9 mouse cellular contexts compared by ENCODE assay signal in the genomic region with DNA sequence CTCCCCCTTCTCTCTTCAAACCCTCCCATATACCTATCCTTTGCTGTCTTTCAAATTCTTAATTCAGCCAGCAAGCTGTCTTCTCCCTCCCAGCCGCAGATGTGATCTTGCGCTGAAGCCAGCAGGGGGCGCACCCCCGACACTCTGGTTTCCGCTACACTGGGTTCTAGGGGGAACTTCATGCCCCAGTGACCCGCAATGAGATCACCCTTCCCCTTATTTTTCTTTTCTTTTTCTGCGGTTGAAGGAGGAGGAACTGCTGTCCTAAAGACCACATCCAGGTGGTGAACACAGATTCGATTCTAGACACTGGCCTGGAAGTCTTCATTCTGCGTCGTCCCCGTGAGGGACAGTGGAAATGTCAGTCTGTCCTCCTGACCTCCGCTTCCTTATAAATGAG. TPM values are rescaled to one million over a fixed set of nuclear protein-coding genes. Genes with fewer than 3 reads are reported as not detected.
DNase-seq lines count a peak whose midpoint lies in the region; TF ChIP-seq lines count a peak whose summit lies in the region.
"Had no signal": no experiment of that assay in that cellular context is flagged by ENCODE, and none has a peak within 500 bp of the region (broad histone marks: within the 10 kb centered on the region; RNA-seq: fewer than 3 reads in every experiment).

No protein-coding gene starts in this region.

- no peaks in the 10 kb centered on the region for H3K36me3 ChIP-seq in megakaryocyte, embryonic 14.5 days (replicated peaks; ENCODE audit: low read length)
- H3K36me3 ChIP-seq in testis, adult 2 months (ENCODE audit: control insufficient read depth, insufficient read depth, low read length) = no peaks in the 10 kb centered on the region
- H3K36me3 ChIP-seq: limb, embryonic 13.5 days had no signal

- peak; percentile 41 to 56 for DNase-seq in cerebellum, postnatal 14 days
- no peak for DNase-seq in cerebellum, adult 9-11 months
- DNase-seq in 3T3-L1 (ENCODE audit: low read depth, low spot score) = peak; percentile 24
- peak; percentile 75 for DNase-seq in adrenal gland, postnatal 14 days
- peak; percentile 13 for DNase-seq in gastrocnemius, postnatal 25 days
- DNase-seq in layer of hippocampus, postnatal 10 days (ENCODE audit: low spot score in 2 of 2) = peak; percentile 63 to 69

- no peaks in the 10 kb centered on the region for H3K9me3 ChIP-seq in megakaryocyte, embryonic 14.5 days
- H3K9me3 ChIP-seq: limb, embryonic 13.5 days had no signal

- H3K4me3 ChIP-seq in megakaryocyte, embryonic 14.5 days (replicated peaks) = peak overlapping the region; percentile 5
- peak overlapping the region; percentile 30; the same call in 1 of the 2 replicates for H3K4me3 ChIP-seq in testis, adult 2 months (ENCODE audit: control insufficient read depth, low read depth, low read length)
- H3K4me3 ChIP-seq: limb, embryonic 13.5 days had no signal

- no peak overlapping the region for H3K27ac ChIP-seq in testis, adult 2 months (ENCODE audit: control insufficient read depth, insufficient read depth, low read depth, low read length)
- H3K27ac ChIP-seq: limb, embryonic 13.5 days had no signal

- TF ChIP-seq POLR2A in testis, adult 2 months (IDR thresholded peaks at IDR 0.05; ENCODE audit: control insufficient read depth, low read depth, low read length) = no peak

- peaks cover 9% of the 10 kb centered on the region; the same call in 1 of the 2 replicates for H3K4me1 ChIP-seq in megakaryocyte, embryonic 14.5 days
- H3K4me1 ChIP-seq in testis, adult 2 months (ENCODE audit: control insufficient read depth, insufficient read depth, low read length) = peaks cover 3% of the 10 kb centered on the region; the same call in 1 of the 2 replicates
- H3K4me1 ChIP-seq: limb, embryonic 13.5 days had no signal

- peak; percentile 91 for TF ChIP-seq CTCF in testis, adult 2 months (IDR thresholded peaks at IDR 0.05; ENCODE audit: control insufficient read depth, insufficient read depth, insufficient replicate concordance, low read depth, low read length)

- peaks cover 62% of the 10 kb centered on the region for H3K27me3 ChIP-seq in megakaryocyte, embryonic 14.5 days (replicated peaks)
- no peaks in the 10 kb centered on the region for H3K27me3 ChIP-seq in testis, adult 2 months (ENCODE audit: control insufficient read depth, insufficient read depth, low read length)
- H3K27me3 ChIP-seq: limb, embryonic 13.5 days had no signal

RNA-seq across cellular contexts. Expression of a gene that starts 31.3 kb away (rescaled TPM):
- 1.7 and 4.8 TPM in 2 replicates for total RNA-seq in adrenal gland, postnatal 14 days (2021)
- total RNA-seq in gastrocnemius, postnatal 25 days (2021) = under 1 TPM; 0.83 to 1.00 TPM
- 1 to 10 TPM; 2.3 to 2.4 TPM for total RNA-seq in layer of hippocampus, postnatal 10 days (2021)
- polyA plus RNA-seq in megakaryocyte, embryonic 14.5 days (2012; ENCODE audit: insufficient read depth, low replicate concordance) = 0.43 TPM in 1 of 2 replicates, not detected in the other
- 1.3 and 2.2 TPM in 2 replicates for polyA plus RNA-seq in testis, adult 2 months (2012; rRNA removed)
